Mouse (Mus musculus): Measurements from ENCODE around the gene BC048679. TPM values are rescaled to one million over a fixed set of nuclear protein-coding genes. Genes with fewer than 3 reads are reported as not detected.

Gene BC048679
- polyA plus RNA-seq, 1 experiment: not detected

GRCm38 (mm10) chr7:81538070-81538675 is 40.1 kb upstream of the BC048679 start:
- peaks cover 6% of the 10 kb centered on the region for H3K36me3 ChIP-seq (ENCODE audit: control insufficient read depth, insufficient read depth)
- H3K79me2 ChIP-seq (ENCODE audit: control insufficient read depth, insufficient read depth): no peaks in the 10 kb centered on the region
- H3K27me3 ChIP-seq (ENCODE audit: control insufficient read depth, insufficient read depth, insufficient read length): peaks cover 20% of the 10 kb centered on the region
- no peak overlapping the region for H3ac ChIP-seq (ENCODE audit: control insufficient read depth, insufficient read length, low read depth)
- H3K4me3 ChIP-seq (ENCODE audit: insufficient read depth, poor library complexity, severe bottlenecking): no peak overlapping the region
- TF ChIP-seq MYOG (IDR thresholded peaks at IDR 0.05; ENCODE audit: control insufficient read depth, extremely low read depth, insufficient read length): no peak
- no peak for TF ChIP-seq FOSL1 (IDR thresholded peaks at IDR 0.05; ENCODE audit: insufficient read depth, low read length, poor library complexity, severe bottlenecking)
- no peak for TF ChIP-seq CTCF (IDR thresholded peaks at IDR 0.05; ENCODE audit: control insufficient read depth, insufficient read depth, insufficient read length)
- no peak for TF ChIP-seq MYOD1 (IDR thresholded peaks at IDR 0.05; ENCODE audit: control insufficient read depth, insufficient read length, low read depth)
- TF ChIP-seq MAX (IDR thresholded peaks at IDR 0.05): no peak
- no peak for TF ChIP-seq CEBPB (IDR thresholded peaks at IDR 0.05; ENCODE audit: low read depth)
- no peak for TF ChIP-seq USF1 (IDR thresholded peaks at IDR 0.05; ENCODE audit: low read depth)
- H3K79me3 ChIP-seq (ENCODE audit: low read depth): no peaks in the 10 kb centered on the region

- Histone ChIP-seq H3K79me3 (ENCODE audit: low read depth) (no peaks in the 10 kb centered on the region), H3K27me3 (ENCODE audit: control insufficient read depth, insufficient read depth, insufficient read length) (peaks cover 6% of the 10 kb centered on the region), H3K79me2 (ENCODE audit: control insufficient read depth, insufficient read depth) (no peaks in the 10 kb centered on the region), H3ac (ENCODE audit: control insufficient read depth, insufficient read length, low read depth) (no peak overlapping the region), H3K36me3 (ENCODE audit: control insufficient read depth, insufficient read depth) (peaks cover 16% of the 10 kb centered on the region), H3K4me3 (ENCODE audit: insufficient read depth, poor library complexity, severe bottlenecking) (no peak overlapping the region)
- TF ChIP-seq MAX (IDR thresholded peaks at IDR 0.05): no peak
- TF ChIP-seq MYOG (IDR thresholded peaks at IDR 0.05; ENCODE audit: control insufficient read depth, extremely low read depth, insufficient read length): no peak
- no peak for TF ChIP-seq MYOD1 (IDR thresholded peaks at IDR 0.05; ENCODE audit: control insufficient read depth, insufficient read length, low read depth)
- no peak for TF ChIP-seq FOSL1 (IDR thresholded peaks at IDR 0.05; ENCODE audit: insufficient read depth, low read length, poor library complexity, severe bottlenecking)
These were observed 38.4 kb upstream of the BC048679 start for GRCm38 (mm10) chr7:81536478-81536877.

DNA sequence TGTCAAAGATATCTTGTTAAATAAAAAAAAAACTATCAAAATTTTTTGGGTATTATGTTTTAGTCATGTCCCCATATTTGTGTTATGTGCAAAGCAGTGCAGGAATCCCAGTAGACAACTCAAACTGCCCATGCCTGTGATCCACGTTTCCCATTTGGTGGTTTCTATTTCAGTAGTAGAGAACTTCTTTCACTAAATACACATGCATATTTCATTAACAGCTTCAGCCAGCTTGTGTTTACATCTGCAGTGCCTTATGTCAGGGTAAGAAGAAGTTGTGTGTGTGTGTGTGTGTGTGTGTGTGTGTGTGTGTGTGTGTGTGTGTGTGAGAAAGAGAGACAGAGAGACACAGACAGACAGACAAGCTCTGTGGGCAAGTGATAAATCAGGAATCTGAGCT is 33.4 kb upstream of the BC048679 start:
- H3K79me3 ChIP-seq (ENCODE audit: low read depth): peaks cover 11% of the 10 kb centered on the region
- H3K36me3 ChIP-seq (ENCODE audit: control insufficient read depth, insufficient read depth): peaks cover 35% of the 10 kb centered on the region
- no peaks in the 10 kb centered on the region for H3K27me3 ChIP-seq (ENCODE audit: control insufficient read depth, insufficient read depth, insufficient read length)
- H3K79me2 ChIP-seq (ENCODE audit: control insufficient read depth, insufficient read depth): peaks cover 24% of the 10 kb centered on the region
- no peak for TF ChIP-seq MYOD1 (IDR thresholded peaks at IDR 0.05; ENCODE audit: control insufficient read depth, insufficient read length, low read depth)
- TF ChIP-seq USF1 (IDR thresholded peaks at IDR 0.05; ENCODE audit: low read depth): no peak
- TF ChIP-seq FOSL1 (IDR thresholded peaks at IDR 0.05; ENCODE audit: insufficient read depth, low read length, poor library complexity, severe bottlenecking): no peak
- TF ChIP-seq MYOG (IDR thresholded peaks at IDR 0.05; ENCODE audit: control insufficient read depth, extremely low read depth, insufficient read length): no peak
- H3K4me3 ChIP-seq (ENCODE audit: insufficient read depth, poor library complexity, severe bottlenecking): no peak overlapping the region
- H3ac ChIP-seq (ENCODE audit: control insufficient read depth, insufficient read length, low read depth): no peak overlapping the region

DNA sequence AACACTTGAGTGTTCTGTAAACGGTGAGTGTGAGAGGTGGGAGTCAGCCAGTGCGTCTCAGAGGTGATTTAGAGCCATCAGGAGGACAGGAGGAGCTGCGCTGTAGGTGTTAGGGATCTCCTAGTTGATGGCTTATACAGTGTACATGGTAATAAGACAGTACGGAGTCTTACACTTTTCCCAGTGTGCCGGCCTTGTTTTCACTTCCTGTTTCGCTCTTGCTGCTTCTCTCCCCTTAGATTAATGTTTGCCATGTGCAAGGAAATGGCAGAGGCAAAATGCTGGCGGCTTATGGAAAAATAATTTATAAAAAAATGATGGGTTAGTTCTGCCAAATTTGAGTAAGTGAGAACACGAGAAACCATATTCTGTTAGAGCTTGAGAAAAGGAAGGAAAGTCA is 30.8 kb upstream of the BC048679 start:
- TF ChIP-seq MAX (IDR thresholded peaks at IDR 0.05) (no peak), MYOG (IDR thresholded peaks at IDR 0.05; ENCODE audit: control insufficient read depth, extremely low read depth, insufficient read length) (no peak)
- Histone ChIP-seq H3K79me2 (ENCODE audit: control insufficient read depth, insufficient read depth) (peaks cover 47% of the 10 kb centered on the region), H3K4me3 (ENCODE audit: insufficient read depth, poor library complexity, severe bottlenecking) (no peak overlapping the region), H3ac (ENCODE audit: control insufficient read depth, insufficient read length, low read depth) (no peak overlapping the region), H3K36me3 (ENCODE audit: control insufficient read depth, insufficient read depth) (peaks cover 29% of the 10 kb centered on the region), H3K27me3 (ENCODE audit: control insufficient read depth, insufficient read depth, insufficient read length) (no peaks in the 10 kb centered on the region), H3K79me3 (ENCODE audit: low read depth) (peaks cover 21% of the 10 kb centered on the region)

DNA sequence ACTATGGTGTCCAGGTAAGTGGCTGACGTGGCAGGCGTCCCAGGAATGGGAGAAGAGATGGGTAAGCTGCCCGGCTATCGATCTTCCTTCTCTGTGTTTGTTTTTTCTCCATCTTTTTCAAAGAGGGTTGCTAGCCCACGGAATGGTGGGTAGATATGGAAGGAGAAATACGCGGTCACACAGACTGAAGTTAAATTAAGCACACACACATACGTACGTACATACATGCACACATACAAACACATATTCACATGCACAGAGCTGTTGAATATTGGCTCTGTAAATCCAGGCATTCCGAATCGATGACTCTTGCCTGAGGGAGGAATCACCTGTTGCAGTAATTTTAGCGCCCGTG is 25.6 kb upstream of the BC048679 start:
- Histone ChIP-seq H3K36me3 (ENCODE audit: control insufficient read depth, insufficient read depth) (peaks cover 3% of the 10 kb centered on the region), H3K79me3 (ENCODE audit: low read depth) (peaks cover 17% of the 10 kb centered on the region), H3K4me3 (ENCODE audit: insufficient read depth, poor library complexity, severe bottlenecking) (peak overlapping the region; percentile 44), H3K79me2 (ENCODE audit: control insufficient read depth, insufficient read depth) (peaks cover 49% of the 10 kb centered on the region), H3K27me3 (ENCODE audit: control insufficient read depth, insufficient read depth, insufficient read length) (no peaks in the 10 kb centered on the region), H3ac (ENCODE audit: control insufficient read depth, insufficient read length, low read depth) (peak overlapping the region; percentile 47)
- TF ChIP-seq FOSL1 (IDR thresholded peaks at IDR 0.05; ENCODE audit: insufficient read depth, low read length, poor library complexity, severe bottlenecking) (no peak), MYOG (IDR thresholded peaks at IDR 0.05; ENCODE audit: control insufficient read depth, extremely low read depth, insufficient read length) (no peak), CTCF (IDR thresholded peaks at IDR 0.05; ENCODE audit: control insufficient read depth, insufficient read depth, insufficient read length) (no peak), MAX (IDR thresholded peaks at IDR 0.05) (no peak), CEBPB (IDR thresholded peaks at IDR 0.05; ENCODE audit: low read depth) (no peak), USF1 (IDR thresholded peaks at IDR 0.05; ENCODE audit: low read depth) (no peak), MYOD1 (IDR thresholded peaks at IDR 0.05; ENCODE audit: control insufficient read depth, insufficient read length, low read depth) (no peak)

DNA sequence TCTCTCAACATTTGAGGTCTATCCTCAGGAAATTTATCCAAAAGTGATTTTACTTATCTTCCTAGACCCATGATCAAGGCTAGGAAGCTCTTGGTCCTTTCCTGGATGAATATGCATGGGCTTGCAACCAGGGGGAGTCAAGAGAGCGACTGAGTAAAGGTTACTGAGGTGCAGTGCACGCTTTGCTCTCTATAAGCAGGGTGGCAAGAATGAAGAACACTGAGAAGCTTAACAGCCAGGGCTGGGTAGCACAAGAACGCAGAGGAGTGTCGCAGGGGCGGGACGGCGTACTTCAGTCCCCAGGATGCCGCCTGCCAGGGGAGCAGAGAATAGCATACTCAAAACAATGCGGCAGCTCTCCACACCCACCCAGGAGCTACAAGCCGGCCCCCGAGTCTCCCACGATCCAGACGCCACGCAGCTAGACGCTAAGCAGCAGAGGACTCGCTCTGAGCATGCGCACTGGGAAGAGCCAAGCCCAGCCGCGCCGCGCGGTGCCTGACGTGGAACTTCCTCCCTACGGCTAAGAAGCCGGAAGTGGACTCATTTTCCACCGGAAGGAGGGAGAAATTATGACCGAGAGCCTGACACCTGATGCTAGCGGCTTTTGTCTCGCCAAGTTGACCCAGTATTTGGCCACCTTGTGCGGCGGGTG is 25.1 kb upstream of the BC048679 start:
- Histone ChIP-seq H3K79me2 (ENCODE audit: control insufficient read depth, insufficient read depth) (peaks cover 44% of the 10 kb centered on the region), H3K27me3 (ENCODE audit: control insufficient read depth, insufficient read depth, insufficient read length) (no peaks in the 10 kb centered on the region), H3ac (ENCODE audit: control insufficient read depth, insufficient read length, low read depth) (peak overlapping the region; percentile 62), H3K36me3 (ENCODE audit: control insufficient read depth, insufficient read depth) (no peaks in the 10 kb centered on the region), H3K79me3 (ENCODE audit: low read depth) (peaks cover 14% of the 10 kb centered on the region), H3K4me3 (ENCODE audit: insufficient read depth, poor library complexity, severe bottlenecking) (peak overlapping the region; percentile 44)
- TF ChIP-seq CTCF (IDR thresholded peaks at IDR 0.05; ENCODE audit: control insufficient read depth, insufficient read depth, insufficient read length) (no peak), MAX (IDR thresholded peaks at IDR 0.05) (peak; percentile 27)
